19 mouse cellular contexts compared by ENCODE assay signal in genomic region chr7:110666537-110666936, GRCm38 (mm10). TPM values are rescaled to one million over a fixed set of nuclear protein-coding genes. Genes with fewer than 3 reads are reported as not detected.
DNase-seq lines count a peak whose midpoint lies in the region; ATAC-seq and TF ChIP-seq lines count a peak whose summit lies in the region.
"Had no signal": no experiment of that assay in that cellular context is flagged by ENCODE, and none has a peak within 500 bp of the region (broad histone marks: within the 10 kb centered on the region; RNA-seq: fewer than 3 reads in every experiment).

No protein-coding gene starts in this region.

- WGBS in forebrain, embryonic 14.5 days, result 35% methylated on average over 4 of the region's 5 CpGs
- 12% methylated on average over 5 of the region's 5 CpGs for WGBS in forebrain, embryonic 16.5 days
- 54% methylated on average over 4 of the region's 5 CpGs for WGBS in kidney, postnatal 0 days
- WGBS in midbrain, embryonic 11.5 days, result 71% methylated on average over 4 of the region's 5 CpGs
- 60% methylated on average over 4 of the region's 5 CpGs for WGBS in midbrain, embryonic 16.5 days
- 77% methylated on average over 5 of the region's 5 CpGs for WGBS in limb, embryonic 10.5 days

- H3K4me3 ChIP-seq in forebrain, embryonic 14.5 days (ENCODE audit: low read depth, low read length), result no peak overlapping the region
- H3K4me3 ChIP-seq in forebrain, embryonic 16.5 days (replicated peaks; ENCODE audit: low read length), result no peak overlapping the region
- no peak overlapping the region for H3K4me3 ChIP-seq in kidney, postnatal 0 days (replicated peaks; ENCODE audit: low read depth, low read length)
- no peak overlapping the region for H3K4me3 ChIP-seq in midbrain, embryonic 11.5 days (ENCODE audit: low read depth, low read length)
- no peak overlapping the region for H3K4me3 ChIP-seq in midbrain, embryonic 16.5 days (ENCODE audit: low read depth, low read length)
- H3K4me3 ChIP-seq in limb, embryonic 10.5 days, result no peak overlapping the region
- H3K4me3 ChIP-seq: embryonic facial prominence, embryonic 10.5 days; heart, embryonic 13.5 days had no signal

- TF ChIP-seq CTCF in kidney, postnatal 0 days (IDR thresholded peaks at IDR 0.05; ENCODE audit: low read depth), result no peak

- H3K9me3 ChIP-seq in forebrain, embryonic 14.5 days (replicated peaks; ENCODE audit: control insufficient read depth, low read length), result no peaks in the 10 kb centered on the region
- 0 out of 2 replicates have a peak, but pooled peaks cover 4% of the 10 kb centered on the region for H3K9me3 ChIP-seq in forebrain, embryonic 16.5 days (ENCODE audit: control insufficient read depth, low read length)
- no peaks in the 10 kb centered on the region for H3K9me3 ChIP-seq in kidney, postnatal 0 days (replicated peaks; ENCODE audit: low read length)
- H3K9me3 ChIP-seq in midbrain, embryonic 11.5 days (ENCODE audit: control insufficient read depth, low read length), result no peaks in the 10 kb centered on the region
- peaks cover 6% of the 10 kb centered on the region; the same call in 1 of the 2 replicates for H3K9me3 ChIP-seq in midbrain, embryonic 16.5 days (replicated peaks; ENCODE audit: control insufficient read depth, low read length, poor library complexity, severe bottlenecking)
- no peaks in the 10 kb centered on the region for H3K9me3 ChIP-seq in limb, embryonic 10.5 days (replicated peaks)

- DNase-seq in forebrain, embryonic 14.5 days (ENCODE audit: low spot score), result peak; percentile 53
- DNase-seq in kidney, postnatal 0 days (ENCODE audit: low spot score), result no peak
- no peak for DNase-seq in kidney, postnatal 36 days
- DNase-seq in midbrain, embryonic 11.5 days (ENCODE audit: low spot score, missing footprints), result peak; percentile 14
- peak; percentile 18 for DNase-seq in limb, embryonic 10.5 days (ENCODE audit: low spot score)
- no peak for DNase-seq in heart, adult 11 months
- DNase-seq: adrenal gland, adult 2 months; adrenal gland, postnatal 25 days; cerebellum, adult 2 months; cerebellum, postnatal 10 days; forebrain, postnatal 0 days; gastrocnemius, postnatal 14 days; heart, postnatal 36 days had no signal

- H3K36me3 ChIP-seq in forebrain, embryonic 14.5 days (ENCODE audit: control insufficient read depth, insufficient read depth, low read length), result no peaks in the 10 kb centered on the region
- no peaks in the 10 kb centered on the region for H3K36me3 ChIP-seq in forebrain, embryonic 16.5 days (ENCODE audit: control insufficient read depth, insufficient read depth)
- no peaks in the 10 kb centered on the region for H3K36me3 ChIP-seq in kidney, postnatal 0 days (ENCODE audit: insufficient read depth, low read length)
- no peaks in the 10 kb centered on the region for H3K36me3 ChIP-seq in midbrain, embryonic 11.5 days (ENCODE audit: control insufficient read depth, insufficient read depth, low read length)
- no peaks in the 10 kb centered on the region for H3K36me3 ChIP-seq in midbrain, embryonic 16.5 days (ENCODE audit: control insufficient read depth, insufficient read depth, low read length)
- H3K36me3 ChIP-seq in limb, embryonic 10.5 days, result no peaks in the 10 kb centered on the region
- H3K36me3 ChIP-seq: embryonic facial prominence, embryonic 10.5 days; heart, embryonic 13.5 days had no signal

- no peak for ATAC-seq in forebrain, embryonic 14.5 days
- no peak for ATAC-seq in forebrain, embryonic 16.5 days
- no peak for ATAC-seq in kidney, postnatal 0 days (replicated peaks; ENCODE audit: low FRiP score, low read depth)
- ATAC-seq in midbrain, embryonic 11.5 days (ENCODE audit: low FRiP score), result no peak
- no peak for ATAC-seq in midbrain, embryonic 16.5 days
- ATAC-seq: forebrain, postnatal 0 days; hindbrain, embryonic 16.5 days; Patski had no signal

- no peak overlapping the region for H3K9ac ChIP-seq in forebrain, embryonic 14.5 days (ENCODE audit: low read length)
- no peak overlapping the region for H3K9ac ChIP-seq in forebrain, embryonic 16.5 days (replicated peaks; ENCODE audit: low read depth, low read length)
- no peak overlapping the region for H3K9ac ChIP-seq in kidney, postnatal 0 days (ENCODE audit: low read depth, low read length)
- H3K9ac ChIP-seq in midbrain, embryonic 11.5 days (ENCODE audit: low read length), result no peak overlapping the region
- H3K9ac ChIP-seq in midbrain, embryonic 16.5 days (ENCODE audit: low read depth, low read length), result no peak overlapping the region
- H3K9ac ChIP-seq: forebrain, postnatal 0 days; heart, embryonic 13.5 days had no signal

- no peaks in the 10 kb centered on the region for H3K27me3 ChIP-seq in forebrain, embryonic 14.5 days (replicated peaks; ENCODE audit: control insufficient read depth, insufficient read depth, low read length)
- H3K27me3 ChIP-seq in forebrain, embryonic 16.5 days (replicated peaks; ENCODE audit: control insufficient read depth, insufficient read depth, low read length), result no peaks in the 10 kb centered on the region
- H3K27me3 ChIP-seq in kidney, postnatal 0 days (ENCODE audit: insufficient read depth, low read length), result no peaks in the 10 kb centered on the region
- H3K27me3 ChIP-seq in midbrain, embryonic 11.5 days (ENCODE audit: control insufficient read depth, insufficient read depth, low read length), result no peaks in the 10 kb centered on the region
- no peaks in the 10 kb centered on the region for H3K27me3 ChIP-seq in midbrain, embryonic 16.5 days (ENCODE audit: control insufficient read depth, insufficient read depth, low read depth, low read length)
- no peaks in the 10 kb centered on the region for H3K27me3 ChIP-seq in limb, embryonic 10.5 days (ENCODE audit: low read depth, poor library complexity, severe bottlenecking)
- H3K27me3 ChIP-seq: heart, embryonic 13.5 days; Patski had no signal

- no peak overlapping the region for H3K4me2 ChIP-seq in forebrain, embryonic 14.5 days (ENCODE audit: low read length)
- no peak overlapping the region for H3K4me2 ChIP-seq in forebrain, embryonic 16.5 days (ENCODE audit: low read length)
- H3K4me2 ChIP-seq in kidney, postnatal 0 days (ENCODE audit: low read length), result no peak overlapping the region
- H3K4me2 ChIP-seq in midbrain, embryonic 11.5 days, result no peak overlapping the region
- no peak overlapping the region for H3K4me2 ChIP-seq in midbrain, embryonic 16.5 days (ENCODE audit: low read length)
- H3K4me2 ChIP-seq: heart, embryonic 13.5 days had no signal

- H3K27ac ChIP-seq in forebrain, embryonic 14.5 days (ENCODE audit: low read depth, low read length), result no peak overlapping the region
- no peak overlapping the region for H3K27ac ChIP-seq in forebrain, embryonic 16.5 days (ENCODE audit: low read length)
- H3K27ac ChIP-seq in kidney, postnatal 0 days, result peak overlapping the region; percentile 20; the same call in 1 of the 2 replicates
- no peak overlapping the region for H3K27ac ChIP-seq in midbrain, embryonic 11.5 days (ENCODE audit: low read depth, low read length)
- H3K27ac ChIP-seq in midbrain, embryonic 16.5 days (ENCODE audit: low read length), result no peak overlapping the region
- no peak overlapping the region for H3K27ac ChIP-seq in limb, embryonic 10.5 days
- H3K27ac ChIP-seq: embryonic facial prominence, embryonic 10.5 days; heart, embryonic 13.5 days had no signal

- no peaks in the 10 kb centered on the region for H3K4me1 ChIP-seq in forebrain, embryonic 14.5 days (ENCODE audit: control insufficient read depth, insufficient read depth, low read length)
- peaks cover 8% of the 10 kb centered on the region for H3K4me1 ChIP-seq in forebrain, embryonic 16.5 days (replicated peaks; ENCODE audit: control insufficient read depth, insufficient read depth, low read length)
- H3K4me1 ChIP-seq in kidney, postnatal 0 days (replicated peaks; ENCODE audit: insufficient read depth, low read length), result no peaks in the 10 kb centered on the region
- no peaks in the 10 kb centered on the region for H3K4me1 ChIP-seq in midbrain, embryonic 11.5 days (ENCODE audit: control insufficient read depth, insufficient read depth, low read length)
- H3K4me1 ChIP-seq in midbrain, embryonic 16.5 days (ENCODE audit: control insufficient read depth, insufficient read depth, low read length), result no peaks in the 10 kb centered on the region
- no peaks in the 10 kb centered on the region for H3K4me1 ChIP-seq in limb, embryonic 10.5 days

RNA-seq across cellular contexts. Expression of gene Adm, which starts 39.1 kb away (rescaled TPM):
- polyA plus RNA-seq in forebrain, embryonic 14.5 days (2014; fragmentation: Nextera tagmentation; extraction: Ambion mirVana), result 1.6 and 1.8 TPM in 2 replicates
- polyA plus RNA-seq in forebrain, embryonic 16.5 days (2015; fragmentation: Nextera tagmentation; extraction: Ambion mirVana), result 3.8 and 6.4 TPM in 2 replicates
- 9.9 and 10.6 TPM in 2 replicates for polyA plus RNA-seq in kidney, postnatal 0 days (2015; fragmentation: Nextera tagmentation; extraction: Ambion mirVana)
- 4.6 and 5.4 TPM in 2 replicates for polyA plus RNA-seq in midbrain, embryonic 11.5 days (2014; fragmentation: Nextera tagmentation; extraction: Ambion mirVana)
- 3.9 and 4.9 TPM in 2 replicates for polyA plus RNA-seq in midbrain, embryonic 16.5 days (2015; fragmentation: Nextera tagmentation; extraction: Ambion mirVana)
- 1.3 and 1.6 TPM in 2 replicates for polyA plus RNA-seq in limb, embryonic 10.5 days (2016; fragmentation: Nextera tagmentation; extraction: Ambion mirVana)
- polyA plus RNA-seq: Patski had no signal

RNA-seq across cellular contexts. Expression of gene Sbf2, which starts 51.8 kb away (rescaled TPM):
- polyA plus RNA-seq in forebrain, embryonic 14.5 days (2014; fragmentation: Nextera tagmentation; extraction: Ambion mirVana), result 44.0 and 60.8 TPM in 2 replicates
- 75.4 and 75.7 TPM in 2 replicates for polyA plus RNA-seq in forebrain, embryonic 16.5 days (2015; fragmentation: Nextera tagmentation; extraction: Ambion mirVana)
- polyA plus RNA-seq in kidney, postnatal 0 days (2015; fragmentation: Nextera tagmentation; extraction: Ambion mirVana), result 26.9 and 27.5 TPM in 2 replicates
- 34.6 and 35.9 TPM in 2 replicates for polyA plus RNA-seq in midbrain, embryonic 11.5 days (2014; fragmentation: Nextera tagmentation; extraction: Ambion mirVana)
- polyA plus RNA-seq in midbrain, embryonic 16.5 days (2015; fragmentation: Nextera tagmentation; extraction: Ambion mirVana), result 57.1 and 66.3 TPM in 2 replicates
- polyA plus RNA-seq in limb, embryonic 10.5 days (2016; fragmentation: Nextera tagmentation; extraction: Ambion mirVana), result 26.8 and 28.7 TPM in 2 replicates

Comparison
In these comparisons a context has a peak if more than half of its experiments do, and no peak if none do; other contexts are left out.
1. DNase-seq: peak in forebrain, embryonic 14.5 days (single experiment), midbrain, embryonic 11.5 days (single experiment) and limb, embryonic 10.5 days (single experiment); none in kidney, postnatal 0 days (single experiment), kidney, postnatal 36 days (0 of 2) and heart, adult 11 months (single experiment).